Mouse (Mus musculus) activated CD4-positive, CD25-positive, alpha-beta regulatory T cell, adult 4 months (primary cell): ENCODE results near the gene Gpm6a. TPM values are rescaled to one million over a fixed set of nuclear protein-coding genes. Genes with fewer than 3 reads are reported as not detected.
"Not testable (repeated sequence)": the region's sequence is repeated elsewhere in the genome, so short reads cannot be mapped to it uniquely, and the experiment has no call there.

Source experiments
- ATAC-seq: one replicate; pipeline ENCODE4 v1.8.0; 2017
- polyA plus RNA-seq, 2 experiments: library from polyadenylated mRNA; unstranded; fragments of 100-300 nt; shearing (Covaris generic); gene quantifications; one replicate each; pipeline ENCODE4 v1.2.1; 2017

The Gpm6a gene
- polyA plus RNA-seq, 2 experiments from 2014 or later: 0.23 TPM; not detected in 1

DNA sequence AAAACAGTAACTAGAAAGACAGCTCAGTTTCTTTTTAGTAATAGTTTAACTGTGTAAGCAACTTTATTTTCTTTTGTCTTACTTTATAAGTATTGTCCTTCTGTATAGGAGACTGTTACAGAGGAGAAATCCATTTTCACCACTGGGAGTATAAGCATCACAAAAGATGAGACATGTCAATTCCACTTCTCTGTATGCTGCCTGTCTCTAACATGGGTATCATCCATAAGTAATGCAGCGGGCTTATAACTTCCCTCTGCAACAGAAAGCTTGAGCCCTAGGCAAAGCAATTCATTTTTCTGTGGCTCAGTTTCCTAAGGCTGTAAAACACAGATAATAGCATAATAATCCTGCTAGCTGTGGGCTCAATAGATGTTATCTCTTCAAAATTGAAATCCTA, 62.4 kb downstream of the Gpm6a start:
- no peak for ATAC-seq

DNA sequence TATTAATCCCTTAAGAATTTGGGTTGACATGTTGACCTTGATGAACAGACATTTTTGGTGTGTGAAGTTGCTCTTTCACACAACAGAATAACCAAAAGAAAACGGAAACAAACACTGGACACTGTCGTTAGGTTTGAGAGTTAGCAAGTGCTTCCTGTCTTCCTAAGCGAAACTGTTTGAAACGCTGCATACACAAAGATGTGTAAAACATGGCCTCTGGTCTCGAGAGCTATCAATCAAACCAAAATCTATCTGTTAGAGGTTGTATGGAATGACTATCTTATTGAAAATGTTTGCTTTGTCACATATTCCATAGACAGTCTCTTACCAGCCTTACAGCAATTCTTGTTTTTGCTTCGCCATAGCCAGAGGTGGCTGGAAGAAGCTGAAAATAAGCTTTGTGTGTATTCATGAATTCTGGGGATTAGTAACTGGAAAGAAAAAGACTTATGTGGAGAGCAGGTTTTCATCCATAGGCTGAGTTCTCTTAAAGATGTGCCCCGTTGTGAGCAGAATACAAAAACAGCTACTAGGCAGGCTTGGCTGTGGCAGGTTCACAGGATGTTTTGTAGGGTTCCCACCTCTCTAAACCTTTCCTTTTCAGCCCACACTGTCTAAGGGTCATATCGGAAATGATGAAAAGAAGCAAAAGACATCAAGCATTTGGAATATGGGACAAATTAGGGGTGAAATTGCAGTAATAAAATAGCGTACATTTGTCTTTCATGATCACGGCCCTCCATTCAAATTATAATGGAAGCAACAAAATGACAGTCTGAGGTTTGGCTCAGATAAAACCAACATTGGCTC, 71.4 kb downstream of the Gpm6a start:
- ATAC-seq: no peak

DNA sequence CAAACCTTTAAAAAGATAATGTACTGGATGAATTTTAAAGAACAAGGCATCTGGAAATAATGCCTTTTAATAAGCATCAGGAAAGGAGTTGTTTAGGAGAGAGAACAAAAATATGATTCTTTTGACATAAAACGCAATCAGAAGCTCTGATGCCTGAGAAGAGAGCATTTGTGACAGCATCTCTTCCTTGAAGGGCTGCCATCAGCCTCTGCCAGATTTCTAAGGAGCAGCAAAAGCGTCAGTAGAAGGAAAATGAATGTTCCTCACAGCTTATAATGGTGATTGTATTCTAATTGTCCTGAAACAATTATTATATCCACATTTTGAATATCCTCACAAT, 72.0 kb downstream of the Gpm6a start:
- ATAC-seq: no peak

DNA sequence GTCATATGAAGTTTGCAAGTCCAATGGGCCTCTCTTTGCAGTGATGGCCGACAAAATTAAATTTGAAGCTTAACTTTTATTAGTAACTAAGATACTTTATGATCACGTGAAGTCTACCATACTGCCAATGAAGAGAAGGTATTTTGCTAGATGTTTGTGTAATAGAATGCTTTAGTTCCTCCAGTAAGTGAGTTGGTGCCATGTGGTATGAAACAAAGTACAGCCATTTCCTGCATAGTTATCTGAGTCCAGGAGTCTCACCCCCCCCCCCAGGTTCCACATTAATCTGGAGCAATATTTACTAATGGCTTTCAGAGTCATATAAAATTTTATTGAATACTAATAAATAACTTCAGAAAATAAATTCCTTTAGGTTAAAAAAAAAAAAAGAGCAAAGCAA, 73.7 kb downstream of the Gpm6a start:
- no peak for ATAC-seq

DNA sequence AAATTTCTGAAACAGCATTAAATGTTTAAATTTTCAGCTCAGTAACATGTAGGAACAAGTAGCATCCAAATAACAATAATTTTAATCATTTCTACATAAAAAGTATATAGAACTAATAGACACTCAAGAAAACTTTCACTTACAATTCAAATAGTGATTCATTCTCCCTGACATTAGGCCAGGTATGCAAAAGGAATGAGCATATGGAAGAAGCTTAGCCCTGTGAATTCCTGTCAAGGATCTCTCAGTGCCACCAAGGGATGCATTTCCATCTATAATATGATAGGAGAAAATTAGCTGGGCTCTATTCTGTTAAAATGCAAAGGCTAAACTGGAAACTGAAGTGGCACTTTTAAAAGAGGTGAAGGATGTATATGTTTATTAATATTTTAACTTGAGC, 76.5 kb downstream of the Gpm6a start:
- no peak for ATAC-seq

DNA sequence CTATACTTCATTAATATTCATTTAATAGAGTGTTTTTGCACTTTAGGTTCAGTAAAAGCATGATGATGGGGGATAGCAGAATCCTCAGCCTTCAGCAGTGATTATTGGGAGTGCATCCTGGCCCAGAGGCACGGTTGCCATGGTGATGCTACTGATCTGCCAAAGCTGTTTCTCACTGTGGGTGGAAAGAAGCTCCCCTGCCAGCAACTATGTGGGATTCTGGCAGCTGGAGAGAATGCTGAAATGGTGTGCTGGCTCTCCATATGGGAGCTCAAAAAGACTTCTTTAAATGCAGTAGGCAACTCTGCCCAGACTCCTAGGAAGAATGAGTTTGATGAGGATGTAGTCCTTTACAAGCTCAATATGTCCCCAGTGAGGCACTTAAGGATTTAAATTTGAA, 79.7 kb downstream of the Gpm6a start:
- no peak for ATAC-seq

DNA sequence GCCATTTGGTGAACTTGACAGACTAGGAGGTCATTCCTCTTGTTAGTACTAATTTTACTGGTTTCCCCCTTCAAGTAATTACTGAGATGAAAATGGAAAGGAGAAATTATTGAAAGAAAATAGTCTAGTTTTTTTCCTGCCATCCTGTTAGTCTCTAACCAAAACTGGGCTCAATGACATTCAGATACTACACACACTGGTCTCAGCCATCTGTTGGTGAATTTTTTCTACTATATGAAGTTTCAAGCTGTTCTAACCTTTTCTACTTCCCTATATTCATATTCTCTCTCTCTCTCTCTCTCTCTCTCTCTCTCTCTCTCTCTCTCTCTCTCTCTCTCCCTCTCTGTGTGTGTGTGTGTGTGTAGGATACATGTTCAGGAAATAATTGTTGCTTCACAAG, 80.8 kb downstream of the Gpm6a start:
- no peak for ATAC-seq

DNA sequence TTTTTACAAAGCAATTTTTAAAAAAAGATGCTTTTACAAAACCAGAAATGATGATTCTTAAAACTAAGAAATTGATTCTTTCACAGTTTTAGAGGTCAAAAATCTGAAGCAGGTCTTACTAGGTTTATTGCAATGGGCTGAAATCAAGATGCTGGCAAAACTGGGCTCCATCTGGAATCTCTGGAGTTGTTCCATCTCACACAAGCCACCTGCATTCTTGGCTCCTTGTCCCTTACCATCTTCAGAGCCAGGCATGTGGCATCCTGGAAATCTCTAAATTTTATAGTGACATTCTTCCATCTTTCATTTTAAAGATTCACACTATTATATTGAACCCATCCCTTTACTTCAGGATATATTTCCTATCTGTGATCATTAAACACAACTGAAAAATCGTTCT, 88.3 kb downstream of the Gpm6a start:
- no peak for ATAC-seq

DNA sequence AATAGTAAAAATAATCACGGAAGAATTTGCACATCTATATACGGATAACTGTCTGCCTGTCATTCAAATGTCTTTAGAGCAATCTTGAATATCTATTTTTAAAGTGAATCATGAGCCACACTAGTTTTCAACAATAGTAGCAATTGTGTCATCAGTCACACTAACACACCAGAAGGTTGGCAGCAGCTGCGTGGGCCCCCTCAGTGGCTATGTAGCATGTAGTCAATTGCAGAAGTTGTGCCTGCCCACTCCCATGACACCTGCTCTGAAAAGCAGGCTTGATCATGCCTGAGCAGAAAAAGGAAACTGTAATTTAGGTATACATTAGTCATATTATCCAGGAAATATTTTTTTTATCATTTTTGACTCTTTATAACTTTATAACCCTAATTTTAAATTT, 93.8 kb downstream of the Gpm6a start:
- ATAC-seq: no peak

DNA sequence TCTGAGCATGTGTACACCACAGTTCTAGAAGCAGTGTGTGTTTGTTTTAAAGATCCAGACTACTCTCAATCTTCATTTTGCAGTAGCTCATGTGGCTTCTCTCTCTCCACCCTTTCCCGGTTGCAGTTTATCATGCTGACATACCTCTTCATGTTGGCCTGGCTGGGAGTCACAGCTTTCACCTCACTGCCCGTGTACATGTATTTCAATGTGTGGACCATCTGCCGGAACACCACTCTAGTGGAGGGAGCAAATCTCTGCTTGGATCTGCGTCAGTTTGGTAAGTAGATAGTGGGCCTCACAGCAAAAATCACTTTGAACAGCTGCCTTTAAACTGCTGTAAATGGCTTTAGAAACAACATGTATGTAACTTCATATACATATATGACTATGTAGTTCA, 95.3 kb downstream of the Gpm6a start:
- no peak for ATAC-seq

DNA sequence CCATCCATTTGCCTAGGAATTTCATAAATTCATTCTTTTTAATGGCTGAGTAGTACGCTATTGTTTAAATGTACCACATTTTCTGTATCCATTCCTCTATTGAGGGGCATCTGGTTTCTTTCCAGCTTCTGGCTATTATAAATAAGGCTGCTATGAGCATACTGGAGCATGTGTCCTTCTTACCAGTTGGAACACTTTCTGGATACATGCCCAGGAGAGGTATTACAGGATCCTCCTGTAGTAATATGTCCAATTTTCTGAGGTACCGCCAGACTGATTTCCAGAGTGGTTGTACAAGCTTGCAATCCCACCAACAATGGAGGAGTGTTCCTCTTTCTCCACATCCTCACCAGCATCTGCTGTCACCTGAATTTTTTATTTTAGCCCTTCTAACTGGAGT, 114.2 kb downstream of the Gpm6a start:
- not testable (repeated sequence) for ATAC-seq

DNA sequence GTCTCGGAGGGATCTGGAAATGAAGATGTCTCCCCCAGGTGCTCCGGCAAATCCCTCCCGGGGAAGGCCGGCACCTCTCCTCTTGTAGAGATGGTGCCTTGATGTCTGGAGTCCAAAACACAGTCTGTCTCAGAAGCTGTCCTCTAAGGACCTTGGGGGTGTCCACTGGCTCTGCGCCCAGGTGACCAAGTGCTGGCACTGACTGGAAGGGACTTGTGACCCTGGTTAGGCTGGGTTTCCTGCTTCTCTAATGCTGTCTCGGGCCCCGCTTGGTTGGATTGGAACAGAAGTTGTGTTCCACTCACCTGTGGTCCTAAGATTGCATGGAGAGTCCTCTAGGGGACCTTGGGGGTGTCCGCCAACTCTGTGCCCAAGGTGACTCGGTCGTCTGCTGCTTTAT, 118.8 kb downstream of the Gpm6a start:
- ATAC-seq: no peak

DNA sequence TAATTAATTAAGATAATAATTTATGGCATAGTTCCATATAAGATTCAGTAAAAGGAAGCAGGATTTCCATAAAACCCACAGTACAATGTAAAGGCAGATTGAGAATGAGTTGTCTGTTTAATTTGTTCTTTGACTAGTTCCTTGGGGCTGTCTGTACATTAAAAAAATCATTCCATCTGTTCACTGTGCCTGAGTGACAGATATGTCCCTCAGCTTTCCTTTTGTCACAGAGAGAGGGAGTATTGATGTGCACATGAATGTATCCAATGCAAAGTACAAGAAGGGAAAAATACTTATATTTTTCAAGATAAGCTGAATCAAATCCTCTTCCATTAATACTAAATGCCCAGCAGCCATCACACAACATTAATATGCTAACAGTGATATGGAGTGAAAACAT, 147.6 kb downstream of the Gpm6a start:
- no peak for ATAC-seq

DNA sequence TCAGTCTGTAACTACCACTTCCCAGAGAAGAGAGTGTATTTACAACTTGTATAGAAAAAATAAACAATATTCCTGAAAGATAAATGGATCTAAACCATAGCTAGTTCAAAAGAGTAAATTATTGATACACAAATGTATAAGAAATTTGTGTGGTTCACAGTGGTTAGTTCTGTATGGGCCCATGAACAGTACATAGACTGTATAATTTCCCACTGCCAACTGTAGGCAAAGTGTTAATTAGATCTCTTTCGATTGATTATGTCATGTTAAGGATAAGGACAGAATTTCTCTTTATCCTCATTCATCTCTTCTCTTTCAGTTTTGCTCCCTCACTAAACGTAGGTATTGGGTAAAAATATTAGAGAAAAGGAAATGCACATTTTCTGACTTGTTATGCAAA, 148.4 kb downstream of the Gpm6a start:
- ATAC-seq: no peak

DNA sequence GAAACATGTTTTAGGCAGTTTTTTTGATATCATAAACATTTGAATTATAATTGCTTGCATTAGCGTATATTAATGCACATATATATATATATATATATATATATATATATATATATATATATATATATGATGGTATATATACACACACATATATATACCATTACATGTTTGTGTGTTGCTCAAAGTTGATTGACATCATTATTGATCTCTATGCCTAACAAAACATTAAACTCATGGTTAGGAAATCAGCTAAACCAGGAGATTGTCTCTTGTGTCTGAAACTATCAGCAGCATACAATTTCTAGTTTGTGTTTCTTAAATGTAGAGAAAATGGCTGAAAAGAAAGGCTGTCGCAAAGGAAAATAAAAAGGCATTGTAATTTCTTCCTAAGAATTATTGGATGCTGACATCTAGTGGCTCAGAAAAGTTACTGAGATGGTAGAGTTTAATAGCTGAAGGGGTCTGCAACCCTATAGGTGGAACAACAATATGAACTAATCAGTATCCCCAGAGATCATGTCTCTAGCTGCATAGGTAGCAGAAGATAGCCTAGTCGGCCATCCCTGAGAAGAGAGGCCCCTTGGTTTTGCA, 149.3 kb downstream of the Gpm6a start:
- no peak for ATAC-seq

Other genes starting within 250 kb of the Gpm6a start
- gene Wdr17, start 67.7 kb upstream of the Gpm6a start, polyA plus RNA-seq: 1 to 10 TPM in 1 of 2 experiments, not detected in 1; 1.1 TPM